Mouse (Mus musculus) midbrain, embryonic 14.5 days (tissue): ENCODE results near the gene Cd6. TPM values are rescaled to one million over a fixed set of nuclear protein-coding genes. Genes with fewer than 3 reads are reported as not detected.

Experiments used
- ATAC-seq: fragments of 200-750 bp; cut with Nextera tagmentation; 2 replicates; pipeline ENCODE4 v1.8.0; 2017; ENCODE audit warnings: moderate number of reproducible peaks, moderate library complexity; ENCODE audit not compliant: low FRiP score, low TSS enrichment
- DNase-seq: peaks from one replicate; pipeline ENCODE4 v3.0.0-alpha.2; 2015
- H3K27ac ChIP-seq: fragments of 300-500 bp; sonication (generic); replicated peaks from 2 replicates; pipeline ENCODE4 v1.5.1; 2014; ENCODE audit warnings: mild to moderate bottlenecking, low read depth, low read length, moderate library complexity
- H3K27me3 ChIP-seq: fragments of 300-500 bp; sonication (generic); 2 replicates; pipeline ENCODE4 v1.6.1; 2014; ENCODE audit warnings: low read length, control low read depth, mixed read lengths; ENCODE audit not compliant: control insufficient read depth, insufficient read depth
- H3K36me3 ChIP-seq: fragments of 300-500 bp; sonication (generic); 2 replicates; pipeline ENCODE4 v1.6.1; 2014; ENCODE audit warnings: low read length, control low read depth; ENCODE audit not compliant: control insufficient read depth, insufficient read depth
- H3K4me1 ChIP-seq: fragments of 300-500 bp; sonication (generic); 2 replicates; pipeline ENCODE4 v1.6.1; 2014; ENCODE audit warnings: mild to moderate bottlenecking, antibody characterized with exemption, low read length, control low read depth; ENCODE audit not compliant: control insufficient read depth, insufficient read depth
- H3K4me2 ChIP-seq: fragments of 300-500 bp; sonication (generic); 2 replicates; pipeline ENCODE4 v1.6.1; 2014; ENCODE audit warnings: mild to moderate bottlenecking, low read length, moderate library complexity
- H3K4me3 ChIP-seq: fragments of 300-500 bp; sonication (generic); replicated peaks from 2 replicates; pipeline ENCODE4 v1.5.1; 2014; ENCODE audit warnings: low read depth, low read length
- H3K9ac ChIP-seq: fragments of 300-500 bp; sonication (generic); replicated peaks from 2 replicates; pipeline ENCODE4 v1.6.1; 2014; ENCODE audit warnings: mild to moderate bottlenecking, low read length, moderate library complexity
- H3K9me3 ChIP-seq: fragments of 300-500 bp; sonication (generic); 2 replicates; pipeline ENCODE4 v1.6.1; 2016; ENCODE audit warnings: low read length, control low read depth, mixed read lengths; ENCODE audit not compliant: control insufficient read depth
- WGBS: fragments of 180-500 bp; shearing (Covaris S2); extraction: QIAGEN DNeasy Blood & Tissue Kit; methylation state at CpG from one replicate; pipeline ENCODE4 v1.1.7; 2014; 5-methylcytosine and 5-hydroxymethylcytosine counted together
- polyA plus RNA-seq: library from polyadenylated mRNA; unstranded; fragments of >200 nt; fragmentation: Nextera tagmentation; extraction: Ambion mirVana; gene quantifications from 2 replicates; pipeline ENCODE4 v1.2.1, GENCODE M21; 2014

Gene Cd6
- polyA plus RNA-seq, 1 experiment from 2014 or later = not detected

DNA sequence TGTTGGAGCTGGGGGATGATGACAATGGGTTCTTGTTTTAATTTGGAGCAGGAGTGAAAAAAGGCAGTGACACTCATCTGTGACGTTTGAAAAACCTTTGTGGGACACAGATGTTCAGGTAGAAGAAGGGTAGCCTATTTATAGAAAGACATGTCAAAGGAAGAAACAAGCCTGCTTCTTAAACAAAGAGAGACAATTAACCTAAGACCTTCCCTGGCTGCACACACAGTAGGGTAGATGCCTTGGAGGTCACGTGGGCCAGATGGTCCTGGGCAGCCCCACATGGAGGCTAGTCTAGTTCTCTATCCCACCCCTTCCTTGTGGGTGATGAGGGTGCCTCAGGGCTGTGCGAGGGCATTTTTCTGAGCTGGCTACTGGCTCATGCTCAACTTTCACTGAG, 45.8 kb downstream of the Cd6 start:
- Histone ChIP-seq H3K36me3 (no peaks in the 10 kb centered on the region), H3K4me3 (no peak overlapping the region), H3K4me2 (no peak overlapping the region), H3K4me1 (no peaks in the 10 kb centered on the region), H3K9me3 (no peaks in the 10 kb centered on the region), H3K27me3 (no peaks in the 10 kb centered on the region), H3K27ac (no peak overlapping the region), H3K9ac (no peak overlapping the region)
- 32% methylated on average over 3 of the region's 3 CpGs for WGBS
- DNase-seq (no peak), ATAC-seq (no peak)

DNA sequence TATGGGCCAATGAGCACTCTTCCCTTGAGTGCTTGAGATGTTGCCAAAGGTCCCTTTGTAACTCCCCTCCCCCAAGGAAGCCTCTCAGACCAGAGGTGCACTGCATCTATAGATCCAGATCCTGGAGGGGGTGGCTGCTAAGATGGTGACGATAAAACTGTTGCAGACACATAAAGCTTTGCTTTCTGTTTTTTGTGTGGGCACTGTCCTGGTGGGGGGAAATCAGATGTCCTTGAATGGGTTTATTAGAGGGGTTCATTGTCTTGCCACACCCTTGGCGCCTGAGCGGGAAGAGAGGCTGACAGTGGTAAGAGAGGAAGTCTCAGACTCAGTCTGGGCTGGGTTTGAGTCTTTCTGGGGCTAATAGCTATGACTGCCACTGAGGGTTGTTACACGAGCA, 46.7 kb downstream of the Cd6 start:
- 77% methylated on average over 4 of the region's 4 CpGs for WGBS
- Histone ChIP-seq H3K36me3 (no peaks in the 10 kb centered on the region), H3K9ac (no peak overlapping the region), H3K9me3 (no peaks in the 10 kb centered on the region), H3K4me2 (no peak overlapping the region), H3K27me3 (no peaks in the 10 kb centered on the region), H3K27ac (no peak overlapping the region), H3K4me1 (no peaks in the 10 kb centered on the region), H3K4me3 (no peak overlapping the region)
- ATAC-seq (no peak), DNase-seq (no peak)

- Histone ChIP-seq H3K4me1 (no peaks in the 10 kb centered on the region), H3K9me3 (no peaks in the 10 kb centered on the region), H3K4me3 (no peak overlapping the region), H3K9ac (no peak overlapping the region), H3K27ac (no peak overlapping the region), H3K36me3 (no peaks in the 10 kb centered on the region), H3K4me2 (no peak overlapping the region), H3K27me3 (no peaks in the 10 kb centered on the region)
- ATAC-seq (no peak), DNase-seq (no peak)
- 83% methylated on average over 4 of the region's 4 CpGs for WGBS
Observed at GRCm38 (mm10) chr19:10781641-10782040, 48.2 kb downstream of the Cd6 start.

DNA sequence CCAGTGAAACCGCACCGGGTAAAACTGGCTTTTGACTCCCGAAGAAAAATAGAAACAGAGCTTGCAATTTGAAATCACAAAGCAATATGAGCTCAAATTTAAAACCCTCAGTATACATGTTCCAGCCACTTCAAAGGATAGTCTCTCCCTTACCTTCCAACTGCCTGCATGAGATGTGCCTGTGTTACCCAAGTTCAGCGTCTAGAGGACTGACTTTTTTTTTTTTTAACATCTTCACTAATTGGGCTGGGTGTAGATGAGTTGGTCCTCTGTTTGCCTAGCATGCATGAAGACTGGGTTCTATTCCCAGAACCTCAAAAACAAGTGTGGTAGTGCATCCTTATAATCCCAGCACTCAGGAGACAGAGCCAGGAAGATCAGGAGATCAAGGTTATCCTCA, 53.0 kb downstream of the Cd6 start:
- Histone ChIP-seq H3K4me2 (no peak overlapping the region), H3K27ac (no peak overlapping the region), H3K9me3 (no peaks in the 10 kb centered on the region), H3K27me3 (no peaks in the 10 kb centered on the region), H3K36me3 (no peaks in the 10 kb centered on the region), H3K9ac (no peak overlapping the region), H3K4me3 (no peak overlapping the region), H3K4me1 (no peaks in the 10 kb centered on the region)
- DNase-seq = no peak
- no peak for ATAC-seq
- WGBS = 92% methylated on average over 4 of the region's 4 CpGs

DNA sequence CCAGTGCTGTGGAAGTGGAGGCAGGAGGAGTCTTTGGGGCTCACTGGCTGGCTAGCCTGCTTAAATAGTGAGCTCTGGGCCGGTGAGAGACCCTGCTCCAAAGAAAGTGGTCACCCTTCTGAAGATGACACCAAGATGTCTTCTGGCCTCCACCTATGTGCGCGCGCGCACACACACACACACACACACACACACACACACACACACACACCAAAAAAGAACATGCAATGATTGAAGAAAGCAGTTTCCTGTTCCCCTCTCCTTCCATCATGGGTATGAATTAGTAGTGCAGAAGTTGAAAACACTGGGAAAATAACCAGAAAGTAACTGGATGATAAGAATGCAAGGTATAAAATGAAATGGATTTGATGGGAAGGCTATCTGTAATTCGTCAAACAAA, 55.7 kb downstream of the Cd6 start:
- 95% methylated on average over 6 of the region's 6 CpGs for WGBS
- H3K4me2 ChIP-seq = no peak overlapping the region
- no peaks in the 10 kb centered on the region for H3K4me1 ChIP-seq
- ATAC-seq (no peak), DNase-seq (no peak)
- H3K9ac ChIP-seq = no peak overlapping the region
- no peak overlapping the region for H3K27ac ChIP-seq
- H3K4me3 ChIP-seq = no peak overlapping the region
- H3K27me3 ChIP-seq = no peaks in the 10 kb centered on the region
- no peaks in the 10 kb centered on the region for H3K36me3 ChIP-seq
- no peaks in the 10 kb centered on the region for H3K9me3 ChIP-seq

GRCm38 (mm10) chr19:10773384-10773783, 56.5 kb downstream of the Cd6 start:
- Histone ChIP-seq H3K4me1 (peaks cover 4% of the 10 kb centered on the region), H3K9ac (no peak overlapping the region), H3K36me3 (no peaks in the 10 kb centered on the region), H3K9me3 (no peaks in the 10 kb centered on the region), H3K27me3 (no peaks in the 10 kb centered on the region), H3K4me3 (no peak overlapping the region), H3K4me2 (no peak overlapping the region), H3K27ac (no peak overlapping the region)
- ATAC-seq (no peak), DNase-seq (no peak)
- whole genome bisulfite sequencing = 79% methylated on average over 7 of the region's 7 CpGs

GRCm38 (mm10) chr19:10772866-10773265, 57.0 kb downstream of the Cd6 start:
- 94% methylated on average over 10 of the region's 10 CpGs for WGBS
- no peak overlapping the region for H3K27ac ChIP-seq
- no peak for ATAC-seq
- no peak overlapping the region for H3K9ac ChIP-seq
- no peak for DNase-seq
- H3K27me3 ChIP-seq = no peaks in the 10 kb centered on the region
- H3K36me3 ChIP-seq = no peaks in the 10 kb centered on the region
- H3K4me3 ChIP-seq = no peak overlapping the region
- no peaks in the 10 kb centered on the region for H3K9me3 ChIP-seq
- H3K4me2 ChIP-seq = no peak overlapping the region
- H3K4me1 ChIP-seq = peaks cover 5% of the 10 kb centered on the region

- DNase-seq (no peak), ATAC-seq (no peak)
- no peak overlapping the region for H3K4me3 ChIP-seq
- H3K27ac ChIP-seq = no peak overlapping the region
- WGBS = 82% methylated on average over 7 of the region's 7 CpGs
- no peaks in the 10 kb centered on the region for H3K36me3 ChIP-seq
- H3K4me2 ChIP-seq = no peak overlapping the region
- no peaks in the 10 kb centered on the region for H3K9me3 ChIP-seq
- no peaks in the 10 kb centered on the region for H3K27me3 ChIP-seq
- no peak overlapping the region for H3K9ac ChIP-seq
- H3K4me1 ChIP-seq = peaks cover 5% of the 10 kb centered on the region
Observed at GRCm38 (mm10) chr19:10771995-10772394, 57.9 kb downstream of the Cd6 start.

GRCm38 (mm10) chr19:10769429-10770195, 60.2 kb downstream of the Cd6 start:
- H3K27ac ChIP-seq = 0 out of 2 replicates have a peak overlapping the region, but pooled peaks have one; percentile 38
- no peak for ATAC-seq
- H3K9me3 ChIP-seq = no peaks in the 10 kb centered on the region
- H3K36me3 ChIP-seq = no peaks in the 10 kb centered on the region
- no peak overlapping the region for H3K4me3 ChIP-seq
- H3K27me3 ChIP-seq = no peaks in the 10 kb centered on the region
- WGBS = 68% methylated on average over 12 of the region's 12 CpGs
- H3K4me2 ChIP-seq = no peak overlapping the region
- peaks cover 5% of the 10 kb centered on the region for H3K4me1 ChIP-seq
- no peak overlapping the region for H3K9ac ChIP-seq
- DNase-seq = no peak
